Mouse (Mus musculus) kidney, postnatal 0 days (tissue): ENCODE measurements around the gene Fhdc1. TPM values are rescaled to one million over a fixed set of nuclear protein-coding genes. Genes with fewer than 3 reads are reported as not detected.

Source experiments
- ATAC-seq: fragments of 200-750 bp; cut with Nextera tagmentation; replicated peaks from 2 replicates; pipeline ENCODE4 v1.8.0; 2017; ENCODE audit warnings: low read depth, moderate number of reproducible peaks, moderate TSS enrichment, moderate library complexity; ENCODE audit not compliant: low FRiP score
- DNase-seq: peaks from one replicate; pipeline ENCODE4 v3.0.0-alpha.2; 2016; ENCODE audit warnings: low spot score
- H3K27ac ChIP-seq: fragments of 300-500 bp; sonication (generic); 2 replicates; pipeline ENCODE4 v1.5.1; 2014; ENCODE audit warnings: mild to moderate bottlenecking
- H3K27me3 ChIP-seq: fragments of 300-500 bp; sonication (generic); 2 replicates; pipeline ENCODE4 v1.6.1; 2014; ENCODE audit warnings: low read length, mixed read lengths; ENCODE audit not compliant: insufficient read depth
- H3K36me3 ChIP-seq: fragments of 300-500 bp; sonication (generic); 2 replicates; pipeline ENCODE4 v1.6.1; 2014; ENCODE audit warnings: low read length, mixed read lengths; ENCODE audit not compliant: insufficient read depth
- H3K4me1 ChIP-seq: fragments of 300-500 bp; sonication (generic); replicated peaks from 2 replicates; pipeline ENCODE4 v1.6.1; 2014; ENCODE audit warnings: antibody characterized with exemption, low read length, mixed read lengths; ENCODE audit not compliant: insufficient read depth
- H3K4me2 ChIP-seq: fragments of 300-500 bp; sonication (generic); 2 replicates; pipeline ENCODE4 v1.6.1; 2014; ENCODE audit warnings: mild to moderate bottlenecking, low read length, moderate library complexity, mixed read lengths
- H3K4me3 ChIP-seq: fragments of 300-500 bp; sonication (generic); replicated peaks from 2 replicates; pipeline ENCODE4 v1.5.1; 2014; ENCODE audit warnings: low read depth, low read length
- H3K9ac ChIP-seq: fragments of 300-500 bp; sonication (generic); 2 replicates; pipeline ENCODE4 v1.6.1; 2014; ENCODE audit warnings: low read depth, low read length
- H3K9me3 ChIP-seq: fragments of 300-500 bp; sonication (generic); replicated peaks from 2 replicates; pipeline ENCODE4 v1.6.1; 2016; ENCODE audit warnings: low read length, inconsistent platforms, mixed read lengths
- CTCF ChIP-seq: IDR thresholded peaks from 2 replicates; pipeline ENCODE4 v1.5.1; 2016; ENCODE audit warnings: antibody characterized with exemption, low read depth, mild to moderate bottlenecking, moderate library complexity
- WGBS: fragments of 180-500 bp; shearing (Covaris S2); extraction: QIAGEN DNeasy Blood & Tissue Kit; methylation state at CpG from one replicate; pipeline ENCODE4 v1.1.7; 2014; 5-methylcytosine and 5-hydroxymethylcytosine counted together
- polyA plus RNA-seq: library from polyadenylated mRNA; unstranded; fragments of >200 nt; fragmentation: Nextera tagmentation; extraction: Ambion mirVana; gene quantifications from 2 replicates; pipeline ENCODE4 v1.2.1, GENCODE M21; 2015

The Fhdc1 gene
- polyA plus RNA-seq, 1 experiment from 2014 or later: 4.0 TPM

- no peak for ATAC-seq
- Histone ChIP-seq H3K27ac (no peak overlapping the region), H3K36me3 (no peaks in the 10 kb centered on the region)
These were observed 85.3 kb downstream of the Fhdc1 start for GRCm38 (mm10) chr3:84394841-84395447.

More at GRCm38 (mm10) chr3:84394841-84395447, 85.3 kb downstream of the Fhdc1 start:
- H3K4me3 ChIP-seq: no peak overlapping the region
- no peak for DNase-seq
- H3K4me2 ChIP-seq: no peak overlapping the region
- H3K9ac ChIP-seq: no peak overlapping the region
- H3K4me1 ChIP-seq: no peaks in the 10 kb centered on the region
- WGBS: 75% methylated on average over 8 of the region's 8 CpGs
- no peaks in the 10 kb centered on the region for H3K9me3 ChIP-seq
- TF ChIP-seq CTCF: no peak
- H3K27me3 ChIP-seq: no peaks in the 10 kb centered on the region

Other genes starting within 250 kb of the Fhdc1 start
- 23.0 and 24.1 TPM in 2 replicates for gene Trim2, start 173.6 kb downstream of the Fhdc1 start, polyA plus RNA-seq
- gene Arfip1, start 102.2 kb upstream of the Fhdc1 start, polyA plus RNA-seq: 62.7 and 65.2 TPM in 2 replicates
- 0.04 and 0.05 TPM in 2 replicates for gene Tigd4, start 113.1 kb upstream of the Fhdc1 start, polyA plus RNA-seq
- 0.94 and 1.1 TPM in 2 replicates for gene Tmem154, start 185.8 kb upstream of the Fhdc1 start, polyA plus RNA-seq